Mouse (Mus musculus) intestine, embryonic 15.5 days (tissue): Measurements from ENCODE around the gene Trim12a. TPM values are rescaled to one million over a fixed set of nuclear protein-coding genes. Genes with fewer than 3 reads are reported as not detected.
"Not testable (repeated sequence)": the region's sequence is repeated elsewhere in the genome, so short reads cannot be mapped to it uniquely, and the experiment has no call there.

Experiments used
- ATAC-seq: fragments of 200-750 bp; cut with Nextera tagmentation; 2 replicates; pipeline ENCODE4 v1.8.0; 2017; ENCODE audit warnings: moderate TSS enrichment, moderate library complexity
- H3K27ac ChIP-seq: fragments of 300-500 bp; sonication (generic); 2 replicates; pipeline ENCODE4 v1.5.1; 2015; ENCODE audit warnings: mild to moderate bottlenecking, inconsistent platforms
- H3K27me3 ChIP-seq: fragments of 300-500 bp; sonication (generic); replicated peaks from 2 replicates; pipeline ENCODE4 v1.6.1; 2015; ENCODE audit warnings: inconsistent platforms
- H3K36me3 ChIP-seq: fragments of 300-500 bp; sonication (generic); 2 replicates; pipeline ENCODE4 v1.6.1; 2015; ENCODE audit warnings: inconsistent platforms
- H3K4me1 ChIP-seq: fragments of 300-500 bp; sonication (generic); replicated peaks from 2 replicates; pipeline ENCODE4 v1.6.1; 2015; ENCODE audit warnings: inconsistent platforms
- H3K4me2 ChIP-seq: fragments of 300-500 bp; sonication (generic); replicated peaks from 2 replicates; pipeline ENCODE4 v1.6.1; 2015; ENCODE audit warnings: mild to moderate bottlenecking, inconsistent platforms
- H3K4me3 ChIP-seq: fragments of 300-500 bp; sonication (generic); replicated peaks from 2 replicates; pipeline ENCODE4 v1.5.1; 2015; ENCODE audit warnings: inconsistent platforms
- H3K9ac ChIP-seq: fragments of 300-500 bp; sonication (generic); 2 replicates; pipeline ENCODE4 v1.6.1; 2015; ENCODE audit warnings: inconsistent platforms
- H3K9me3 ChIP-seq: fragments of 300-500 bp; sonication (generic); 2 replicates; pipeline ENCODE4 v1.6.1; 2016; ENCODE audit warnings: inconsistent platforms
- WGBS: fragments of 180-500 bp; shearing (Covaris S2); methylation state at CpG from one replicate; pipeline ENCODE4 v1.1.7; 2015; 5-methylcytosine and 5-hydroxymethylcytosine counted together
- polyA plus RNA-seq: library from polyadenylated mRNA; unstranded; fragments of >200 nt; fragmentation: Nextera tagmentation; extraction: Ambion mirVana; gene quantifications from 2 replicates; pipeline ENCODE4 v1.2.1, GENCODE M21; 2015

The Trim12a gene
- 5.1 and 6.3 TPM in 2 replicates for polyA plus RNA-seq

GRCm38 (mm10) chr7:104315369-104316080 lies at the start of gene Trim12a:
TSS of gene Trim12a (minus strand) at chr7:104315466.
- not testable (repeated sequence) for H3K27me3 ChIP-seq, H3K36me3 ChIP-seq, H3K4me1 ChIP-seq, H3K9me3 ChIP-seq, H3K27ac ChIP-seq
- H3K9ac ChIP-seq, result 0 out of 2 replicates have a peak within 1 kb of the TSS, but pooled peaks have one; percentile 13
- peak within 1 kb of the TSS; percentile 56 for H3K4me2 ChIP-seq
- 20% methylated on average over 4 of the region's 4 CpGs for WGBS
- peak within 1 kb of the TSS; percentile 39 for H3K4me3 ChIP-seq
- peak; percentile 97 for ATAC-seq

- peak overlapping the region; percentile 52 for H3K4me2 ChIP-seq
- H3K9ac ChIP-seq, result no peak overlapping the region
- no peaks in the 10 kb centered on the region for H3K9me3 ChIP-seq
- no peaks in the 10 kb centered on the region for H3K36me3 ChIP-seq
- no peak overlapping the region for H3K27ac ChIP-seq
- H3K27me3 ChIP-seq, result no peaks in the 10 kb centered on the region
- no peak; the same call in 1 of the 2 replicates for ATAC-seq
- H3K4me3 ChIP-seq, result peak overlapping the region; percentile 42
- H3K4me1 ChIP-seq, result no peaks in the 10 kb centered on the region
- 65% methylated on average over 2 of the region's 2 CpGs for WGBS
Measured at GRCm38 (mm10) chr7:104353600-104353967, 38.3 kb upstream of the Trim12a start.

GRCm38 (mm10) chr7:104352717-104353599 lies 37.7 kb upstream of the Trim12a start, which contains the start of gene Trim12c:
TSS of gene Trim12c (minus strand) at chr7:104353362.
- no peaks in the 10 kb centered on the region for H3K4me1 ChIP-seq
- ATAC-seq, result peak; percentile 100
- no peaks in the 10 kb centered on the region for H3K36me3 ChIP-seq
- no peaks in the 10 kb centered on the region for H3K27me3 ChIP-seq
- no peaks in the 10 kb centered on the region for H3K9me3 ChIP-seq
- H3K4me3 ChIP-seq, result peak within 1 kb of the TSS; percentile 42
- H3K4me2 ChIP-seq, result peak within 1 kb of the TSS; percentile 52
- no peak within 1 kb of the TSS for H3K27ac ChIP-seq
- 3% methylated on average over 14 of the region's 14 CpGs for WGBS
- no peak within 1 kb of the TSS for H3K9ac ChIP-seq

- H3K4me2 ChIP-seq, H3K9me3 ChIP-seq, H3K36me3 ChIP-seq, H3K4me1 ChIP-seq, H3K27me3 ChIP-seq, H3K9ac ChIP-seq, H3K27ac ChIP-seq, ATAC-seq, H3K4me3 ChIP-seq: not testable (repeated sequence)
- WGBS, result 88% methylated on average over 4 of the region's 4 CpGs
Measured at GRCm38 (mm10) chr7:104348043-104348442, 32.8 kb upstream of the Trim12a start.

- not testable (repeated sequence) for H3K4me3 ChIP-seq, ATAC-seq
- WGBS, result 80% methylated on average over 4 of the region's 4 CpGs
Measured at GRCm38 (mm10) chr7:104340744-104341143, 25.5 kb upstream of the Trim12a start.

GRCm38 (mm10) chr7:104335547-104335946 lies 20.3 kb upstream of the Trim12a start:
- H3K4me3 ChIP-seq, result not testable (repeated sequence)

More at GRCm38 (mm10) chr7:104340744-104341143, 25.5 kb upstream of the Trim12a start:
- H3K4me1 ChIP-seq, H3K4me2 ChIP-seq, H3K27me3 ChIP-seq, H3K9ac ChIP-seq, H3K36me3 ChIP-seq, H3K9me3 ChIP-seq, H3K27ac ChIP-seq: not testable (repeated sequence)

GRCm38 (mm10) chr7:104329171-104329570 lies 13.9 kb upstream of the Trim12a start, which contains the start of gene Trim34b:
TSS of gene Trim34b (plus strand) at chr7:104329471.
- H3K9me3 ChIP-seq, H3K9ac ChIP-seq, H3K27me3 ChIP-seq, H3K27ac ChIP-seq, H3K4me1 ChIP-seq, H3K36me3 ChIP-seq, ATAC-seq, H3K4me3 ChIP-seq, H3K4me2 ChIP-seq: not testable (repeated sequence)
- WGBS, result 100% methylated on average over 2 of the region's 2 CpGs

More at GRCm38 (mm10) chr7:104335547-104335946, 20.3 kb upstream of the Trim12a start:
- H3K36me3 ChIP-seq, ATAC-seq, H3K27ac ChIP-seq, H3K9me3 ChIP-seq, H3K4me1 ChIP-seq, H3K27me3 ChIP-seq, H3K4me2 ChIP-seq, H3K9ac ChIP-seq: not testable (repeated sequence)
- 79% methylated on average over 3 of the region's 3 CpGs for WGBS

- no peak overlapping the region for H3K27ac ChIP-seq
- H3K4me3 ChIP-seq, result no peak overlapping the region
- no peaks in the 10 kb centered on the region for H3K27me3 ChIP-seq
- no peaks in the 10 kb centered on the region for H3K4me1 ChIP-seq
- 60% methylated on average over 9 of the region's 9 CpGs for WGBS
- no peaks in the 10 kb centered on the region for H3K36me3 ChIP-seq
- H3K9me3 ChIP-seq, result no peaks in the 10 kb centered on the region
- H3K4me2 ChIP-seq, result no peak overlapping the region
- ATAC-seq, result no peak
- H3K9ac ChIP-seq, result no peak overlapping the region
Measured at GRCm38 (mm10) chr7:104322028-104322427, 6.8 kb upstream of the Trim12a start.

GRCm38 (mm10) chr7:104314796-104315353 lies 391 bp downstream of the Trim12a start:
- H3K4me2 ChIP-seq, result peak overlapping the region; percentile 56
- H3K9me3 ChIP-seq, result no peaks in the 10 kb centered on the region
- 0 out of 2 replicates have a peak overlapping the region, but pooled peaks have one; percentile 13 for H3K9ac ChIP-seq
- no peaks in the 10 kb centered on the region for H3K27me3 ChIP-seq
- H3K4me1 ChIP-seq, result no peaks in the 10 kb centered on the region
- peak overlapping the region; percentile 39 for H3K4me3 ChIP-seq
- ATAC-seq, result peak; percentile 85
- WGBS, result 9% methylated on average over 15 of the region's 15 CpGs
- no peak overlapping the region for H3K27ac ChIP-seq
- H3K36me3 ChIP-seq, result no peaks in the 10 kb centered on the region

- H3K36me3 ChIP-seq, result no peaks in the 10 kb centered on the region
- WGBS, result 81% methylated on average over 5 of the region's 5 CpGs
- no peaks in the 10 kb centered on the region for H3K27me3 ChIP-seq
- H3K4me1 ChIP-seq, result no peaks in the 10 kb centered on the region
- H3K9me3 ChIP-seq, result no peaks in the 10 kb centered on the region
- no peak overlapping the region for H3K9ac ChIP-seq
- H3K4me3 ChIP-seq, result no peak overlapping the region
- no peak overlapping the region for H3K27ac ChIP-seq
- ATAC-seq, result no peak
- no peak overlapping the region for H3K4me2 ChIP-seq
Measured at GRCm38 (mm10) chr7:104291638-104292400, 23.4 kb downstream of the Trim12a start.

GRCm38 (mm10) chr7:104290641-104291040 lies 24.6 kb downstream of the Trim12a start:
- no peaks in the 10 kb centered on the region for H3K36me3 ChIP-seq

More at GRCm38 (mm10) chr7:104290641-104291040, 24.6 kb downstream of the Trim12a start:
- no peak for ATAC-seq
- Histone ChIP-seq H3K27me3 (no peaks in the 10 kb centered on the region), H3K9me3 (no peaks in the 10 kb centered on the region), H3K4me3 (no peak overlapping the region), H3K9ac (no peak overlapping the region), H3K4me1 (no peaks in the 10 kb centered on the region), H3K27ac (no peak overlapping the region), H3K4me2 (no peak overlapping the region)
- WGBS, result 87% methylated on average over 1 of the region's 1 CpGs
